Mouse (Mus musculus) layer of hippocampus, postnatal 25 days (tissue): ENCODE results near the gene Esam. TPM values are rescaled to one million over a fixed set of nuclear protein-coding genes. Genes with fewer than 3 reads are reported as not detected.

Experiments used
- DNase-seq, 2 experiments: peaks; one replicate each; pipeline ENCODE4 v3.0.0; 2022; ENCODE audit warnings: mixed read lengths in 2 of 2, low spot score in 1 of 2; ENCODE audit errors: extremely low spot score in 1 of 2
- total RNA-seq, 2 experiments: library from RNA; stranded (reverse); gene quantifications; 2 replicates each; pipeline ENCODE4 v1.2.3; 2021

Gene Esam
- total RNA-seq: 10 to 100 TPM; 17.2 to 17.8 TPM

DNA sequence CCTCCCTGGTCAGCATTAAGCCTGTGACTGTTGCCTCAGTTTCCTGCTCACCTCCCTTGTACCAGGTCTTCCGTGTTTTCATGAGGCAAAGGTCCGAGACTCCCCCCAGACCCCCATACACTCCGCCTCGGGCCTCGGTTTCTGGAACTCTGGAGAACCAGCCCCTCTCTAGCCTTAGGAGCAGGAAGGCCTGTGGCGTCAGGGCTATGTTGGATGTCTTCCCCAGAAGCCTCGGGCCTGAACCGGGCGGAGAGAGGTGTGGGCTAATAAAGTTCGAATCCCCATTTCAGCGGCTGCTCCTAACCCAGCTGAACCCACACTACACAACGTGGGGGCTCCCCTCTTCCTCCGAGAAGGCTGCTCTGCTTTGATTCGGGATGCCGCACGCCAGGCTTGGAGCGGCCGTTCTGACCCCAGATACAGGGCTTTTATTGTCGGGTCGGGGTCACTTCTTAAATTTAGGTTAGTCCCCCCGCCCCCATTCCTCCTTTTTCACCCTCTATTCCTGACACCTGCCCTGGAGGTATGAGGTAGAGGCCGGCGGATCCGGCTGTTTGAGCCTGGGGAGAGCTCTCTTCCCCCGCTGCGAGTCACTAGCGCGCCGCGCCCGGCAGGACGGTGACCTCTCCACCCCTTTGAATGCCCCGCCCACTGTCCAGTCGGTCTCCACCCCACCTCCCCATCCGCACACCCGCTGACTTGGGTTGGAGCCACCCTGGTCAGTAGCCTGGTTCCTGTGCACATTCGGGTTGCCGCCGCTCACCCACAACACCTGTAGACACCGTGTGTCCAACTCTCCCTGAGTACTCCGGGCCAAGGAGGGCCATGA is at the start of gene Esam:
TSS of gene Esam (plus strand) at position 683 of the 829 bp plus-strand sequence.
- no peak for DNase-seq

DNA sequence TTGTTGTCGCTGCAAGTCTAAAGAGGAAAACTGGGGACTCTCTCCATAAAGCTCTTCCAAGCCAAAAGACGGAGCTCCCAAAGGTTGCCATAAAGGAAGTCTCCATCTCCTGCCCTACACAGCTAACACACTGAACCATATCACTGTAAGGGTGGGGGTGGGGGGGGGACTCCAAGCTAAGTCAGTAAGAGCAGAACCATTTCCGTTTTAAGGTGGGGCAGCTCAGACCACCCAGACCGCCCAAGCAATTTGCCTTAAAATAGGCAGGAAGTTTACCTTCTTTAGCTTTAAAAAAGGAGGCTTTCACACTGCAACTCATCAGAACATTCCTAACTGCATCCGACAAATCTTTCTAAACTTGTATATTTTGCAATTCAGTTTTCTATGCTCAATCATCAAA is 42.7 kb upstream of the Esam start:
- DNase-seq: no peak

DNA sequence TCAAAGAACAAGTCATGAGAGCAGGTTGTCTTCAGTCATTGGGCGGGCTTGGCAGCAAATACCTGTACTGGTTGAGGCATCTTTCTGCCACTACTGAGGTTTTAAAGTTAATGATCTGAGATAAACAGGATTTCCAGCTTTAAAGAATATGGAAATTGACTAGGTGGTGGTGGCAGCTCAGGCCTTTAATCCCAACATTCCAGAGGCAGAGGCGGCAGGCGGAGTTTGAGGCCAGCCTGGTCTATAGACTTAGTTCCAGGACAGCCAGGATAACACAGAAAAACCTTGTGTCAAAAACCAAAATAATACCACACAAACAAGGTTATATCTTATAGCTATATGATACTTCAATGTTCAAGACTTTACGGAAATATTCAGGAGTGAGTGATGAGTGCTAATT is 39.8 kb upstream of the Esam start:
- no peak for DNase-seq

DNA sequence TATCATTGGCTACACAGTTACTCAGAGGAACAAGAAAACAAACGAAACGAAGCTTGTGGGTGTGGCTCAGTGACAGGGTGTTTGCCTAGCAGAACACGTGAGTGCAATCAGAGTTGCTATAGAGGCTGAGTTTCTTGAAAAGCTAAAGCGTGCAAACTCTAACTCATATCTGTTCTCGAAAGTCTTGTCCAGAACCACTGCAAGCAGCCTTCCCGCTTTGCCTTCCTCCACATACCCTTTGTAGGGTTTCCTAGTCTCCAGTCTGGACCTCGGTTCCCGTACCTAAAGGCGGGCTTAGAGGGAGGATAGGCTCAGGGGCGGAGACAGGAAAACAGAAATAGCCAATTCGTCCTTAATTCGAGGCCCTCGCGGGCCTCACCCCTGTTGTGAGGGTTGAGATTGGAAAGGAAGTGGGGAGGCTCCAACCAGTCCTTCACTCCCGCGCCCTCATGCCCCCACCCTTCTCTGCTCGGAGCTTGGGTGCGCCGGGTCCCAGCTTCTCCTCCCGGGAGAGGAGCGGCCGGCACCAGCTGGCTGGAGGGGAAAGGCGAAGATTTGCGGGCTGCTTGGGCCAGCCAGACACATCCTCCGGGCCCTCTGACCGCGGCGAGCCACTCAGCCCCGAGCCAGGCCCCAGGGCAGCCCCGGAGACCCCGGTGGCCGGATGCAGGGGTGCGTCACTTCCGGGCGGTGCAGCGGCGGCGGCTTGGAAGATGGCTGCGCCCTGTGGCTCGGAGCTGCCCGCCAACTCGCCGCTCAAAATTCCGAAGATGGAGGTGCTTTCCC is 39.1 kb upstream of the Esam start, which contains the start of gene Msantd2:
TSS of gene Msantd2 (plus strand) at position 709 of the 786 bp plus-strand sequence.
- DNase-seq: peak; percentile 80 to 89

DNA sequence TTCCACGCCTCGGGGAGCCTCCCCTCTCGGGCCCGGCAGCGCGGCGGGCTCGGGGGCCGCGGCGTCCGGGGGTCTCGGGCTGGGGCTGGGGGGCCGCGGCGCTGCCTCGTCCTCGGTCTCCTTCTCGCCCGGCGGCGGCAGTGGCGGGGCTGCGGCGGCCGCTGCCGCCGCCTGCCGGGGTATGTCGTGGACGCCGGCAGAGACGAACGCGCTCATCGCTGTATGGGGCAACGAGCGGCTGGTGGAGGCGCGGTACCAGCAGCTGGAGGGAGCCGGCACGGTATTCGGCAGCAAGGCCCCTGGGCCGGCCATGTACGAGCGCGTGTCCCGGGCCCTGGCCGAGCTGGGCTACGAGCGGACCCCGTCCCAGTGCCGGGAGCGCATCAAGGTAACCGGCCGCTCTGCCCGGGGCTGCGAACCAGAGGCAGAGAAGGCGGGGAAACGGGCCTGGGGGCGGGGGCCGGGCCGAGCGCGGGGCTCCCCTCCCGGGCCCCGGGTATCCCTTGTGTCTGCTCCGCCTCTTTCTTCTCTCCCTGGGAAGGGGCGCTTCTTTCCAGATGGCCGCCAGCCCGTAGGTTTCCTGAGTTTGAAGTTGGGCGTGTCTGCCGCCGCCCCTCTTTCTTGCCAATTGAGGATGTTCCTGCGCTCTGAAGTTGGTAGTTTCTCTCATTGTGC is 38.3 kb upstream of the Esam start:
- DNase-seq: peak in 1 of 2 experiments; percentile 20

DNA sequence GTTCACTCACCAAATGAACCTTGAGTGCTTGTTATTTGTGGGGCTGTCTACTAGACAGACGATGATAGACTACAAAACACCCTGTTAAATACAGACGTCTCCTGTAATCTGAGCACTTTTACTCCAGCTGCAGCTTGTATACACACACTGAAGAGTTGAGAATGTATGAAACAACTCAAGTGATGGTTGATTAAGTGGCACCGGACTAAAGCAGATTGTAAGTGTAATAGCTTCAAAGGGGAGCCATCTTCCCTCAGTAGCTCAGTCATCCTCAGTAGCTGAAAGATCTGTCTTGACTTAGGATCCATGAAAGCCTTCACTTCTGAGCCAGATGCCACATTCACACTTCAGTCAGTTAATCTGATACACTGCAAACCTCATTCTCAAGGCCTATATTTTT is 32.1 kb upstream of the Esam start:
- no peak for DNase-seq

DNA sequence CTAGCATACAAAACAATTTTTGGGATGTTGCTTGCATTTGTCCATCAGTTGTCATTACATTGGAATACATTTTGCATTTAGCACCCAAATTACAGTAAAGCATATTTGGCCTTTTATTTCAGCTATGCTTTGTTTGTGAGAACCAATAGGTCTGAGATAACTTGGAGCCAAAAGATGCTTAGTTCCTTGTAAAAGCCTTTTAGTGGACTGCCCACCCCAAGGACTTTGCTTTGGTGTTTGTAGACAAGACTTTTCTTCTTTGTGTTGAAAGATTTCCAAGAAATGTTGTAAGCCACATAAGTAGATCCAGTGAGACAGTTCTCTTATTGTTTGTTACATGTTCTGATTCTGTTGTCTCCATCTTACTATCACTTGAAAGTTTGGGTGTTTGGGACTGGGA is 31.6 kb upstream of the Esam start:
- DNase-seq: no peak

DNA sequence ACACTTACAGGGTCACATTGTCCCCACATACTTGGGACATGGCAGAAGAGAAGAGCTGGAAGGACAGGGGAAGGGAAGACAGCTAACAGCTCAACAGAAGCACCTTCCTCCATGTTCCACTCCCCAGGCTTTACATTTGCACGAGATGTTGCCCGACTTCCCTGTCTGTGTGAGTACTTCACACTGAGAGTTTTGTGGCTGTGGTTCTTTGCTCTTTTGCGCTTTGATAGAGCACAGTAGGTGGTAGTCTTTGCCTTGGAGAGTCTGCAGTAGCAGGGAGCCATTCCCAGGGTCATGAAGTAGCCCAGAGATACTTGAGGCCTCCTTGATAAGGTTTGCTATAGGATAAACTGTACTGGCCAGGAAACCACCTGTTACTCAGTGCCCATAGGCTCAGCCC is 27.7 kb upstream of the Esam start:
- DNase-seq: no peak

DNA sequence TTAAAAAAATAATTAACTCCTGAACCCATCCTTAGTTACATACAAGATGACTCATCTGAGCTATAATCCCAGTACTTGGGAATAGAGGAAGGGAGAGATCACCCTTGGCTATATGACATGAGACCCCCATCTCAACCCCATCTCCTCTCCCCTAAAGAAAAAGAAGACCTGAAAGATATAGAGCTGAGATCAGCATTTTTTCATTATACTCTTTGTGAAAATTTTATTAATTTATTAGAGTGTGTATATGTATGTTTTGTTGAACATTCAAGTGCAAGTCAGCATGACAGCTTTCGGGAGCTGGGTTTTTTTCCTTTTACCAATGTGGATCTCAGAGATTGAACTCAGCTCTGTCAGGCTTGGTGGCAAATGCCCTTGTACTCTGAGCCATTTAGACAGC is 26.7 kb upstream of the Esam start:
- DNase-seq: no peak

DNA sequence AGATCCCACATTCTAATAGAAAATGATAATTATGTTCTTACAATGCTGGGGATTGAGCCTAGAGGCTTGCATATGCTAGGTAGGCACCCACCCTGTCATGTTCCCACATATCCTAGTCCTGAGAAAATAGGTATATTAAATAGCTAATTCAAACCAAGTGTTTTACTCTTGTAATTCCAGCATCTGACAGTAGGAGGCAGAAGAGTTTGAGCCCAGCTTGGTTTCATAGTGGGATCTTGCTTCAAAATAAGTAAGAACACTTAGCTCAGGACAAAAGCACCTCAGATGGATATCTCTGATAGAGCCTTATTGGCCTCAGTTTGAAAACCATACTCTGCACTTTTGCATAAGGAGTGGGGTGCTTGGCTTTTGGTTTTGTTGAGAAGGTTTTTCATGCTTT is 23.5 kb upstream of the Esam start:
- no peak for DNase-seq

DNA sequence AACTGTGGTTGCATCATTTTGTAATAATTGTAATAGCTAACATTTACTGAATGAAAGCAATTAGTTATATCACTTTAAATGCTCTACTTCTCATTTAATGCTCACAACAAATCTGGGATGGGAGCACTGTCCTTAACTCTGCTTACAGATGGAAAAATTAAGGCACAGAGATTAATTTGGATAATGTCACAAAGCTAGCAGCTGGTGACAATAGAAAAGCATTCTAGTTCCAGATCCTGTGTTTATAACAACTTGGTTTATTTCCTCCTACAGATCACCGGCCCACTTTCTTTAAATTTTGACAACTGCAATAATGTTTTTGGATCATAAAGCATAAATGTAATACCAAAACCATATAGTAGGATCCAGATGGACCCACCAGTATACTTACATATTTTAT is 21.9 kb upstream of the Esam start:
- DNase-seq: no peak

DNA sequence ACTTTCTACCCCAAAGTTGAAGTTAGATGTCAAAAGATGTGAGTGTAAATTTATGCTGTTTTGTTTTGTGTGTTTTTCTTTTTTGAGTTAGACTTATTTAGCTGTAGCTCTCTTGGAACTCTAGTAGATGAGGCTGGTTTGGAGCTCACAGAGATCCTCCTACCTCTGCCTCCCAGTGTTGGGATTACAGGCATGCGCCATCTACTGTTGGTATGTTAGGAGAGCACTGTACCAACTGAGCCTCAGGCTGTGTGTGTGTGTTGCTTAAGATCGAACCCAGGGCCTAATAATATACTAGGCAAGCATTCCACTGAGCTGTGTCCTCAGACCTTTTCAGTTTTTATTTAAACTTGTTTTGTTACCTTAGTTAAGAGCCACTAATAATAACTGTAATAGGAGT is 15.8 kb upstream of the Esam start:
- DNase-seq: no peak

DNA sequence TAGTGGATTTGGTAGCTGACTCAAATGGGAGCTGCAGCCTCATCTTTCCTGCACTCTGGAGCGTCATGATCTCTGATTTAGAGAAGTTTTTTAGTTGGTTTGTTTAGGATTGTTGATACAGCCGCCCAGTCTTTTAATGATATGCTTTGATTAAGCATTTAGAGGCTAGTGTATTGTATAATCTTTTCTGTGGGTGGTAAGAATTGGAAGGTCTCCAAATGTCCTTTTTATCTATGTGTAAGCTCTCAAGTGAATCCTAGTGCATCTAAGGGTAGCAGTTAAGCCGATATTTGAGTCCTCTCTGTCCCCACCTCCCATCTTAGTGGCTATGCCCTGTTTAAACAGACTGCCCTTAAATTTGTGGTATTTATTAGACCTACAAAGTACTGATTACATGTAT is 13.4 kb upstream of the Esam start:
- no peak for DNase-seq

DNA sequence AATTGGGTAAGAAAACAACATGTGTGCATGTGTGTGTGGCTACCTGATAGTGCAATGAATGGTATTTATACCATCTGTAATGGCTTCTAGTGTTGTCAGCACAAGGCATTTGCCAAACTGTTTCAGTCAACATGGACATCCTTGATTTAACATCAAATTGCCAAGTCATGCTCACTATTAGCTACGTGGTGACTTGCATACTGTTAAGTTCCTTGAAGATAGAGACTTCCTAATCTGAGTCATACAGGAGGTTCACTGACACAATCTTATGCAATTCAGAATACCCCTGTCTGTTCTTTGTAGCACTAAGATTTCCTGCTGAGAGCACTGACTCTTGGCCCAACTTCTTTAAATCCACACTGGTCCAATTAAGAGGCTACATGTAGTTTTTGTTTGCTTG is 10.4 kb upstream of the Esam start:
- DNase-seq: no peak

DNA sequence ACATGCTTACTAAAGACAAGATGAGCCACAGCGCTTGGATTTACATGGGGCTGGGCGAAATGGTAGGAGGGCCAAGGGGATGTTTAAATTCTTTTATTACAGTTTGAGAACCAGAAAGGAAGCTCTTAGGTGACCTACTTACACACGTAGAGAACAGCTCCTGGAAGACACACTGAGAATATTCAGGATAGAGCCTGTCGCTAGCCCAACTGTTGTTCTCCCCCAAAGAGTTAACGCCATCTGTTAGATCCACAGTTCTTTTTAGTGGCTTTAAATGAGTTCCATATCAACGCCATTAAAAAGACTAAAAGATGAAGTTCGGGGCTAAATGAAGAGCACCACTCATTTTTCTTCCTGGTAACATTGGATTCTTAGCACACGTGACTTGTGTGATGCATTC is 8.9 kb upstream of the Esam start:
- DNase-seq: no peak

DNA sequence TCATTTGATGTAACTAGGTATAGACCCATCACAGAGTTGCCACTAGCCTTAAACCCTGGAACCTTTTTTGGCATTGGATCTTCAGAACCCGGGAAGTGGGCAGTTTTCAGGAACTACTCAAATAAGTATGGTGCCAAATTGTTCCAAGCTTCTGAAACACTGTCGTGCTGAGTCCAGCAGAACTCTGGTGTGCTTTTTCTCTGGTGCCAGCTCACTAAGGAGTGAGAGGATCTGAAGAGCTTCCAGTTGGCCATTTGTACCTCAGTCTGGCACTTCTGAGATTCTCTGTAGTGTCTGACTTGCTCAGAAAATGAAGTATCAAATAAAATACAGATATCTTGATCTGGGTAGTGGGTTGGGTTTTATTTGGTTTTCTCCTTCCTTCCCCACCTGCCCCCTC is 7.9 kb upstream of the Esam start:
- DNase-seq: no peak

DNA sequence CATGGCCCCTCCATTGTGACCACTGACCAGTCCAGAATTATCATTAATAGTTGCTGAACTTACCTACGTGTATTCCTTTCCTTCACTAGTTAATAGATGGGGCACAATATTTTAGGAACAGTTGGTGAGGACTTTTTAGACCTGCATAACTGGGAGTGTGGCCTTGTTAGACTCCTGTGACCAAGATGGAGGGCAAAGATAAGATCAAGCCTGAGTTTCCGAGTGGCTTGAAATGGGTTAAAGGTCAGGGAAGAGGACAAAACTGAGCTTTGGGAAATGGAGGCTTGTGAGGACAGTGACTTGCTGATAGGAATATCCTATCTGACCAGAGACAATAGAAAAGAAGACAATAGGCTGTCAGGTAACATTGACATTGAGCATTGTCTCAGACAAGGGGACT is 2.4 kb upstream of the Esam start:
- no peak for DNase-seq

DNA sequence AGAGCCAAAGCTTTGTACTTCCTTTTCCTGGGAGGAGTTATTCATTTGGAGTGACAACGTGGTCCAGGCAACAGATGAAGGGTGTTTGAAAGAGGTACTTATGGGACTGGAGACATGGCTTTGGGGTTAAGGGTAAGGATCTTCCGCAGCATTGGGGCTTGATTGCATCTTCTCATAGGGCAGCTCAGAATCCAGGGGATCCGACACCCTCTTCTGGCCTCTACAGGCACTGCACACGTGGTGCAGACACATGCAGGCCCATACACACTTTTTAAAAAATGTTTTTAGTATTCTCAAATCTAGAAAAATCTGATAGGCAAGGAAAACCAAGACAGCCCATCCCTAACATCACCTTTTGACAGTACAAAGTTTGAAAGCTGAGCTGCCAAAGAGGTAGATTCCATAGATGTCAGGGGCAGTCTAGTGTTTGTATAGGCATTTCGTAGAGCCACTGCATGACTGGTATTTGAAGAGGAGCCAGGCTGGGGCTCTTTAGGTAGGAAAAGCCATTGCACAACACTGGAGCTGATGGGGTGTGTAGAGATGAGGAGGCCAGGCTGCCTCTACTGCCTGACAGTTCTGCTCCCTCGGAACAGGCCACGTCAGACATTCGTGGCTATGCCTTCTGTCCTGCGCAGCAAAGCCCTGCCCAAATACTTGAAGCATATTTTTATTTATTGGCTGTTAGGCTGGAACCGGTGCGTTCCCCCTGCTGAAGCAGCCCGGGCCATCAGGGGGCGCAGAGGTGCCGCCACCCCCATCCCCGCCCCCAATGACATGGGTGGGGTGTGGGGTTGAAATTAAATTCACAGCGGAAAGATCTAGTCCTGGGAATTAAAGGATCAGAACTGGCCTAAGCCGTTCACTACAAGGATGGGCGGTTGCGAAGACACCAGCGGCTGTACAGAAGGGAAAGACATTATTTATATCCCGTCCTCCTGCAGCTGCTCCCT is 1.2 kb upstream of the Esam start:
- DNase-seq: no peak

DNA sequence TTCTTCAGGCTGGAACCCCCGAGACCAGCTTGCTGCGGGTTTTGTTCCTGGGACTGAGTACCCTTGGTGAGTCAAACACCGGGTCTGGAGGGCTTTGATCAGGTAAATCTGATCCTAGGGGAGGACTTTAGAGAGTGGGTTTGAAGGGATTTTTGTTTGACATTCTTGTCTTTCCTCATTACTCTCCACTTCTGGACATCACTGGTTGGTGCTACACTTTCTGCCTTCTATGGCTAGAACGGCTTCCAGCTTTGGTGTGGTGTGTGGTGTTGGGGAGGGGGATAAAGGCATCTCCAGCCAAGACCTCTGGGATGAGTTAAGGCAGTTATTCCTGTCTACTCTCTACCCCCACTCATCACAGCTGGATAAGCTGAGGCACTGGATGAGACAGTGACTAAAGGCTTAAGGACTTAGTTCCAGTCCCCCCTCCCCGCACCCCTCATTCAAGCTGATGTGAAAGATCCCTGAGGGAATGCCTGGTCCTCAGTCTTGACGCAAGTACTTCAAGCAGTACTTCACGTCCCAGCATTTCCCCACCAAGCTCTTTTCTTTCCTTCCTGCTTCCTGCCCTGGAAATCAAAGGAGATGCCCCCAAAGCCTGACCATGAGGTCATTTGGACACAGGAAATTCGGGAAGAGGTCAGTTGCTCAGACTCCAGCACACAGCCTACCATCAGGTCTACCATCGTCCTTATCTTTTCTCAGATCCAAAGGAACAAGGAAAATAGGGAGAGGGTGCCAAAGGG is 520 bp downstream of the Esam start:
- no peak for DNase-seq
